Mouse (Mus musculus) bone marrow, adult 2 months (tissue): ENCODE data around the gene Faf1.

Source experiments
- CTCF ChIP-seq: fragments of 200-500 bp; IDR thresholded peaks from 2 replicates; pipeline ENCODE4 v1.5.1; 2011; ENCODE audit warnings: low read length, control low read depth; ENCODE audit not compliant: control insufficient read depth, insufficient read depth
- POLR2A ChIP-seq: fragments of 200-500 bp; IDR thresholded peaks from 2 replicates; pipeline ENCODE4 v1.6.1; 2011; ENCODE audit warnings: low read depth, mild to moderate bottlenecking, control low read depth, low read length, borderline replicate concordance; ENCODE audit not compliant: control insufficient read depth

GRCm38 (mm10) chr4:109974655-109975380, 298.4 kb downstream of the Faf1 start:
- no peak for TF ChIP-seq CTCF
- TF ChIP-seq POLR2A: no peak
